Mouse (Mus musculus) spleen, adult 10 weeks (tissue): ENCODE data around the gene Prkca. TPM values are rescaled to one million over a fixed set of nuclear protein-coding genes. Genes with fewer than 3 reads are reported as not detected.

Source experiments
- polyA plus RNA-seq: library from polyadenylated mRNA; stranded (reverse); fragments of 350-450 nt; fragmentation: Illumina TruSeq; extraction: RNeasy Lipid Tissue Mini Kit (QIAGEN cat#74804); gene quantifications from one replicate; pipeline ENCODE4 v1.2.3, GENCODE M21; 2015; ENCODE audit warnings: low replicate concordance; ENCODE audit not compliant: insufficient read depth

The Prkca gene
- polyA plus RNA-seq = 23.6 TPM

DNA sequence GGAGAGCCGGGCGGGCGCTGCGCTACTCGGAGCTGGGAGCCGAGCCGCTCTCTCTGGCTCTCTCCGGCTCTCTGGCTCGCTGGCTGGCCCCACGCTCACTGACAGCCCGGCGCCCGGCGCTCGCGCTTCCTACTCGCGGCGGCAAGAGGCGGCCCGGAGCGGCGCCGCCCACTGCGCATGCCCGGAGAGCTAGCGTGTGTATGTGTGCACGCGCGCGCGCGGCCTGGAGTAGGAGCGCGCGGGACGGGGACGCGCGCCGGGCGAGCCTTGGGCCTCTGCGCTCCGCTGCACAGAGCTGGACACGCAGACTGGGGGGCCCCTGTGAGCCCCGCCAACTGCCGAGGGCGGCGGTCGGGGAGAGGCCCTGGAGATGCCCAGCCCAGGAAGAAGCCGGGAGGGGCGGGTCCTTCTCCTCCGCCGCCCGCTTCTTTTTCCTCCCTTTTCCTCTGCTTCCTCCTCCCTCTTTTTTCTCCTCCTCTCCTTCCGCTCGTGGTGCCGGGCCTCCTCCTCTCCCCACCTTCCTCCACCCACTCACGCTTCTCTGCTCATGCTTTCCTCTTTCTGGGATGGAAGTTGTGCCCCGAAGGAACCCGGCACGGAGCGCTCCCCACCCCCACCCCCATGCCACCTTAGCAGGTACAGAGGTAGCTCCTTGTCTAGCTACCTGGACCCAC, at the start of gene Prkca:
Gene Prkca, minus strand, starts transcription at position 140 of the 674 bp plus-strand sequence.

GRCm38 (mm10) chr11:108342781-108343768, 653 bp downstream of the Prkca start, which contains the start of gene Apoh:
Gene Apoh, plus strand, starts transcription at chr11:108343354.

DNA sequence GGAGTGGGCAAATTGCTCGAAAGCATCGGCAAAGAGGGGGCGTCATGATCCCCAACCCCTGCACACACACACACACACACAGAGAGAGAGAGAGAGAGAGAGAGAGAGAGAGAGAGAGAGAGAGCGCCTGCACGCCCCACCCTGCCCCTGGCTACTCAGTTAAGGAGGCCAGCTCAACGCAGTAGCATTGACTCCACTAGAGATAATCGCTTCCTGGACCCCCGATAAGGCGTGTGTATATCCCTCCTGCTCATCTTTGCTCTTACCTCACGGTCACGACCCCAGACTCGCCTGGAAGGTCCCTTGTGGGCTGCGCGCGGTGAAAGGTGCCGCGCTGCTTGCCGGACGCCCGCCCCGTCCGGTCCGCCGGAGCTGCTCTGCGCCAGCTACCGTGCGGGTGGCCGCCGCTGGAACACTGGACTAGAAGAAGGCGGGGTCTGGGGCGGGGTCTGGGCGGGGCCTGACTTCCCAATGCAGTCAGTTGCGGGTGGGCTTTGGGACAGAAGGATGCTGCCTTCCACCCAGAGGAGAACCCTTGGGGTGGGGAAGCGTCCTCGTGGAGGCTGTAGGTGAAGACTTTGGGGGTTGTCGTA, 429.0 kb downstream of the Prkca start, which contains the start of gene Cacng5:
Gene Cacng5, minus strand, starts transcription at position 422 of the 593 bp plus-strand sequence.

Other genes with a start within 250 kb of the Prkca start
- gene Apoh, start 574 bp downstream of the Prkca start, polyA plus RNA-seq = not detected
- 1.3 TPM for gene Cep112, start 81.3 kb upstream of the Prkca start, polyA plus RNA-seq